Mouse (Mus musculus) thymus, adult 2 months (tissue): ENCODE results near the gene Slc25a20. TPM values are rescaled to one million over a fixed set of nuclear protein-coding genes. Genes with fewer than 3 reads are reported as not detected.

Source experiments
- DNase-seq: peaks from one replicate; pipeline ENCODE4 v3.0.0; 2021
- H3K27ac ChIP-seq: fragments of 200-500 bp; 2 replicates; pipeline ENCODE4 v1.5.1; 2012; ENCODE audit warnings: low read length, control low read depth; ENCODE audit not compliant: control insufficient read depth, insufficient read depth
- H3K27me3 ChIP-seq: fragments of 200-500 bp; 2 replicates; pipeline ENCODE4 v1.6.1; 2012; ENCODE audit warnings: mild to moderate bottlenecking, low read length, moderate library complexity, mixed read lengths; ENCODE audit not compliant: control insufficient read depth, insufficient read depth
- H3K36me3 ChIP-seq: fragments of 200-500 bp; 2 replicates; pipeline ENCODE4 v1.6.1; 2012; ENCODE audit warnings: mild to moderate bottlenecking, low read length, moderate library complexity; ENCODE audit not compliant: control insufficient read depth, insufficient read depth
- H3K4me1 ChIP-seq: fragments of 200-500 bp; replicated peaks from 2 replicates; pipeline ENCODE4 v1.6.1; 2012; ENCODE audit warnings: low read length; ENCODE audit not compliant: control insufficient read depth, insufficient read depth
- H3K4me3 ChIP-seq: fragments of 200-500 bp; 2 replicates; pipeline ENCODE4 v1.5.1; 2012; ENCODE audit warnings: mild to moderate bottlenecking, low read length, control low read depth, moderate library complexity; ENCODE audit not compliant: control insufficient read depth, insufficient read depth
- CTCF ChIP-seq: fragments of 200-500 bp; IDR thresholded peaks from 2 replicates; pipeline ENCODE4 v1.5.1; 2012; ENCODE audit warnings: mild to moderate bottlenecking, control low read depth, low read length, moderate library complexity, borderline replicate concordance; ENCODE audit not compliant: control insufficient read depth, poor library complexity, insufficient read depth; ENCODE audit errors: extremely low read depth
- POLR2A ChIP-seq: fragments of 200-500 bp; IDR thresholded peaks from 2 replicates; pipeline ENCODE4 v1.6.1; 2012; ENCODE audit warnings: mild to moderate bottlenecking, low read length, control low read depth, moderate library complexity; ENCODE audit not compliant: control insufficient read depth, poor library complexity, insufficient read depth; ENCODE audit errors: extremely low read depth
- whole genome bisulfite sequencing: fragments of 180-500 bp; shearing (Covaris S2); methylation state at CpG from one replicate; pipeline ENCODE4 v1.1.7; 2018; 5-methylcytosine and 5-hydroxymethylcytosine counted together
- polyA plus RNA-seq: library from polyadenylated mRNA; depleted of rRNA; stranded (reverse); fragments of >200 nt; gene quantifications from 2 replicates; pipeline ENCODE4 v1.2.3, GENCODE M21; 2012; rRNA removed

The Slc25a20 gene
- polyA plus RNA-seq: 19.8 and 24.7 TPM in 2 replicates

- Histone ChIP-seq H3K27ac (no peak within 1 kb of the TSS), H3K36me3 (no peaks in the 10 kb centered on the region), H3K4me3 (peak within 1 kb of the TSS; percentile 100), H3K4me1 (peaks cover 6% of the 10 kb centered on the region), H3K27me3 (no peaks in the 10 kb centered on the region)
- 2% methylated on average over 37 of the region's 37 CpGs for WGBS
- DNase-seq: peak; percentile 81
- TF ChIP-seq CTCF: no peak
- TF ChIP-seq POLR2A: peak; percentile 30; the same call in 1 of the 2 replicates
Measured at GRCm38 (mm10) chr9:108661677-108662612, at the start of gene Slc25a20. Gene Slc25a20, plus strand, starts transcription at chr9:108662088.

- 10% methylated on average over 1 of the region's 1 CpGs for WGBS
- Histone ChIP-seq H3K36me3 (peaks cover 46% of the 10 kb centered on the region), H3K27ac (no peak overlapping the region), H3K4me1 (0 out of 2 replicates have a peak, but pooled peaks cover 4% of the 10 kb centered on the region), H3K27me3 (no peaks in the 10 kb centered on the region), H3K4me3 (no peak overlapping the region)
- no peak for DNase-seq
- no peak for TF ChIP-seq POLR2A
- no peak for TF ChIP-seq CTCF
Measured at GRCm38 (mm10) chr9:108617301-108617700, 44.6 kb upstream of the Slc25a20 start.

GRCm38 (mm10) chr9:108626498-108626897 lies 35.4 kb upstream of the Slc25a20 start:
- no peak overlapping the region for H3K4me3 ChIP-seq
- no peaks in the 10 kb centered on the region for H3K4me1 ChIP-seq
- 84% methylated on average over 2 of the region's 2 CpGs for WGBS
- DNase-seq: no peak
- TF ChIP-seq POLR2A (no peak), CTCF (no peak)
- H3K27ac ChIP-seq: no peak overlapping the region
- 0 out of 2 replicates have a peak, but pooled peaks cover 3% of the 10 kb centered on the region for H3K36me3 ChIP-seq
- no peaks in the 10 kb centered on the region for H3K27me3 ChIP-seq

- H3K27ac ChIP-seq: no peak overlapping the region
- 33% methylated on average over 4 of the region's 4 CpGs for WGBS
- no peaks in the 10 kb centered on the region for H3K27me3 ChIP-seq
- no peaks in the 10 kb centered on the region for H3K4me1 ChIP-seq
- H3K4me3 ChIP-seq: no peak overlapping the region
- DNase-seq: no peak
- H3K36me3 ChIP-seq: 0 out of 2 replicates have a peak, but pooled peaks cover 3% of the 10 kb centered on the region
- TF ChIP-seq POLR2A (no peak), CTCF (no peak)
Measured at GRCm38 (mm10) chr9:108628141-108628540, 33.7 kb upstream of the Slc25a20 start.

GRCm38 (mm10) chr9:108630683-108631082 lies 31.2 kb upstream of the Slc25a20 start:
- Histone ChIP-seq H3K27me3 (no peaks in the 10 kb centered on the region), H3K36me3 (0 out of 2 replicates have a peak, but pooled peaks cover 3% of the 10 kb centered on the region), H3K27ac (no peak overlapping the region), H3K4me3 (no peak overlapping the region), H3K4me1 (no peaks in the 10 kb centered on the region)
- TF ChIP-seq POLR2A: no peak
- no peak for TF ChIP-seq CTCF
- no peak for DNase-seq
- WGBS: 4% methylated on average over 1 of the region's 1 CpGs

GRCm38 (mm10) chr9:108631631-108632256 lies 30.1 kb upstream of the Slc25a20 start:
- Histone ChIP-seq H3K36me3 (0 out of 2 replicates have a peak, but pooled peaks cover 3% of the 10 kb centered on the region), H3K4me3 (no peak overlapping the region), H3K4me1 (no peaks in the 10 kb centered on the region), H3K27me3 (no peaks in the 10 kb centered on the region), H3K27ac (no peak overlapping the region)
- DNase-seq: no peak
- WGBS: 76% methylated on average over 5 of the region's 5 CpGs
- TF ChIP-seq POLR2A (no peak), CTCF (no peak)
